Mouse (Mus musculus): ENCODE data around the gene Stpg4. TPM values are rescaled to one million over a fixed set of nuclear protein-coding genes. Genes with fewer than 3 reads are reported as not detected.

The Stpg4 gene
- polyA plus RNA-seq, 1 experiment from 2014 or later, result not detected

GRCm38 (mm10) chr17:87402444-87402843, 25.1 kb downstream of the Stpg4 start:
- Histone ChIP-seq H3K36me3 (ENCODE audit: control insufficient read depth, insufficient read depth) (no peaks in the 10 kb centered on the region), H3K4me2 (ENCODE audit: low read depth, low read length) (no peak overlapping the region), H3K9me3 (replicated peaks; ENCODE audit: control insufficient read depth, low read length) (no peaks in the 10 kb centered on the region), H3K27me3 (ENCODE audit: control insufficient read depth, insufficient read depth, low read length) (no peaks in the 10 kb centered on the region), H3K4me3 (ENCODE audit: low read length) (no peak overlapping the region), H3K27ac (ENCODE audit: low read length) (no peak overlapping the region), H3K9ac (ENCODE audit: low read length) (no peak overlapping the region), H3K4me1 (ENCODE audit: control insufficient read depth, insufficient read depth, low read length) (no peaks in the 10 kb centered on the region)
- ATAC-seq (replicated peaks; ENCODE audit: extremely low read depth, insufficient read depth, low FRiP score), result no peak
- WGBS, result 82% methylated on average over 11 of the region's 11 CpGs

GRCm38 (mm10) chr17:87397088-87397487, 30.5 kb downstream of the Stpg4 start:
- H3K27ac ChIP-seq (ENCODE audit: low read length), result no peak overlapping the region
- H3K9ac ChIP-seq (ENCODE audit: low read length), result no peak overlapping the region
- peaks cover 2% of the 10 kb centered on the region; the same call in 1 of the 2 replicates for H3K4me1 ChIP-seq (ENCODE audit: control insufficient read depth, insufficient read depth, low read length)
- no peaks in the 10 kb centered on the region for H3K9me3 ChIP-seq (replicated peaks; ENCODE audit: control insufficient read depth, low read length)
- H3K36me3 ChIP-seq (ENCODE audit: control insufficient read depth, insufficient read depth), result no peaks in the 10 kb centered on the region
- no peak for ATAC-seq (replicated peaks; ENCODE audit: extremely low read depth, insufficient read depth, low FRiP score)
- 79% methylated on average over 11 of the region's 11 CpGs for WGBS
- H3K4me3 ChIP-seq (ENCODE audit: low read length), result no peak overlapping the region
- no peaks in the 10 kb centered on the region for H3K27me3 ChIP-seq (ENCODE audit: control insufficient read depth, insufficient read depth, low read length)
- H3K4me2 ChIP-seq (ENCODE audit: low read depth, low read length), result no peak overlapping the region

GRCm38 (mm10) chr17:87391242-87391641, 36.3 kb downstream of the Stpg4 start:
- Histone ChIP-seq H3K4me1 (ENCODE audit: control insufficient read depth, insufficient read depth, low read length) (peaks cover 14% of the 10 kb centered on the region), H3K4me3 (ENCODE audit: low read length) (no peak overlapping the region), H3K36me3 (ENCODE audit: control insufficient read depth, insufficient read depth) (no peaks in the 10 kb centered on the region), H3K27ac (ENCODE audit: low read length) (peak overlapping the region; percentile 47), H3K9me3 (replicated peaks; ENCODE audit: control insufficient read depth, low read length) (no peaks in the 10 kb centered on the region), H3K27me3 (ENCODE audit: control insufficient read depth, insufficient read depth, low read length) (no peaks in the 10 kb centered on the region), H3K4me2 (ENCODE audit: low read depth, low read length) (no peak overlapping the region), H3K9ac (ENCODE audit: low read length) (no peak overlapping the region)
- peak; percentile 42; the same call in 1 of the 2 replicates for ATAC-seq (replicated peaks; ENCODE audit: extremely low read depth, insufficient read depth, low FRiP score)
- 52% methylated on average over 7 of the region's 7 CpGs for WGBS

- Histone ChIP-seq H3K4me3 (ENCODE audit: low read length) (no peak overlapping the region), H3K27ac (ENCODE audit: low read length) (no peak overlapping the region), H3K9me3 (replicated peaks; ENCODE audit: control insufficient read depth, low read length) (no peaks in the 10 kb centered on the region), H3K27me3 (ENCODE audit: control insufficient read depth, insufficient read depth, low read length) (no peaks in the 10 kb centered on the region), H3K4me1 (ENCODE audit: control insufficient read depth, insufficient read depth, low read length) (peaks cover 11% of the 10 kb centered on the region), H3K9ac (ENCODE audit: low read length) (no peak overlapping the region), H3K36me3 (ENCODE audit: control insufficient read depth, insufficient read depth) (no peaks in the 10 kb centered on the region), H3K4me2 (ENCODE audit: low read depth, low read length) (no peak overlapping the region)
- WGBS, result 16% methylated on average over 5 of the region's 5 CpGs
- 0 out of 2 replicates have a peak, but pooled peaks have one; percentile 68 for ATAC-seq (replicated peaks; ENCODE audit: extremely low read depth, insufficient read depth, low FRiP score)
These were observed 40.5 kb downstream of the Stpg4 start for GRCm38 (mm10) chr17:87387068-87387467.

GRCm38 (mm10) chr17:87385835-87386234, 41.7 kb downstream of the Stpg4 start:
- H3K27ac ChIP-seq (ENCODE audit: low read length), result no peak overlapping the region
- 66% methylated on average over 3 of the region's 3 CpGs for WGBS
- no peak for ATAC-seq (replicated peaks; ENCODE audit: extremely low read depth, insufficient read depth, low FRiP score)

GRCm38 (mm10) chr17:87380681-87381080, 46.9 kb downstream of the Stpg4 start:
- Histone ChIP-seq H3K9me3 (replicated peaks; ENCODE audit: control insufficient read depth, low read length) (no peaks in the 10 kb centered on the region), H3K27ac (ENCODE audit: low read length) (no peak overlapping the region), H3K4me2 (ENCODE audit: low read depth, low read length) (no peak overlapping the region), H3K4me1 (ENCODE audit: control insufficient read depth, insufficient read depth, low read length) (peaks cover 27% of the 10 kb centered on the region), H3K9ac (ENCODE audit: low read length) (no peak overlapping the region), H3K36me3 (ENCODE audit: control insufficient read depth, insufficient read depth) (no peaks in the 10 kb centered on the region), H3K27me3 (ENCODE audit: control insufficient read depth, insufficient read depth, low read length) (no peaks in the 10 kb centered on the region), H3K4me3 (ENCODE audit: low read length) (no peak overlapping the region)
- WGBS, result 88% methylated on average over 9 of the region's 9 CpGs
- no peak for ATAC-seq (replicated peaks; ENCODE audit: extremely low read depth, insufficient read depth, low FRiP score)

More at GRCm38 (mm10) chr17:87385835-87386234, 41.7 kb downstream of the Stpg4 start:
- H3K9ac ChIP-seq (ENCODE audit: low read length), result no peak overlapping the region
- no peak overlapping the region for H3K4me2 ChIP-seq (ENCODE audit: low read depth, low read length)
- no peak overlapping the region for H3K4me3 ChIP-seq (ENCODE audit: low read length)
- no peaks in the 10 kb centered on the region for H3K9me3 ChIP-seq (replicated peaks; ENCODE audit: control insufficient read depth, low read length)
- no peaks in the 10 kb centered on the region for H3K36me3 ChIP-seq (ENCODE audit: control insufficient read depth, insufficient read depth)
- H3K4me1 ChIP-seq (ENCODE audit: control insufficient read depth, insufficient read depth, low read length), result peaks cover 7% of the 10 kb centered on the region
- no peaks in the 10 kb centered on the region for H3K27me3 ChIP-seq (ENCODE audit: control insufficient read depth, insufficient read depth, low read length)

GRCm38 (mm10) chr17:87379821-87380220, 47.7 kb downstream of the Stpg4 start:
- Histone ChIP-seq H3K9me3 (replicated peaks; ENCODE audit: control insufficient read depth, low read length) (no peaks in the 10 kb centered on the region), H3K27me3 (ENCODE audit: control insufficient read depth, insufficient read depth, low read length) (no peaks in the 10 kb centered on the region), H3K4me3 (ENCODE audit: low read length) (no peak overlapping the region), H3K4me2 (ENCODE audit: low read depth, low read length) (no peak overlapping the region), H3K27ac (ENCODE audit: low read length) (0 out of 2 replicates have a peak overlapping the region, but pooled peaks have one; percentile 7), H3K4me1 (ENCODE audit: control insufficient read depth, insufficient read depth, low read length) (peaks cover 29% of the 10 kb centered on the region), H3K9ac (ENCODE audit: low read length) (no peak overlapping the region), H3K36me3 (ENCODE audit: control insufficient read depth, insufficient read depth) (no peaks in the 10 kb centered on the region)
- no peak for ATAC-seq (replicated peaks; ENCODE audit: extremely low read depth, insufficient read depth, low FRiP score)
- 52% methylated on average over 10 of the region's 10 CpGs for WGBS

GRCm38 (mm10) chr17:87379160-87379624, 48.3 kb downstream of the Stpg4 start:
- Histone ChIP-seq H3K4me1 (ENCODE audit: control insufficient read depth, insufficient read depth, low read length) (peaks cover 29% of the 10 kb centered on the region), H3K4me3 (ENCODE audit: low read length) (no peak overlapping the region), H3K27me3 (ENCODE audit: control insufficient read depth, insufficient read depth, low read length) (no peaks in the 10 kb centered on the region), H3K9ac (ENCODE audit: low read length) (no peak overlapping the region), H3K36me3 (ENCODE audit: control insufficient read depth, insufficient read depth) (no peaks in the 10 kb centered on the region), H3K4me2 (ENCODE audit: low read depth, low read length) (no peak overlapping the region), H3K9me3 (replicated peaks; ENCODE audit: control insufficient read depth, low read length) (no peaks in the 10 kb centered on the region), H3K27ac (ENCODE audit: low read length) (peak overlapping the region; percentile 37; the same call in 1 of the 2 replicates)
- ATAC-seq (replicated peaks; ENCODE audit: extremely low read depth, insufficient read depth, low FRiP score), result no peak
- WGBS, result 80% methylated on average over 11 of the region's 11 CpGs

- H3K9me3 ChIP-seq (replicated peaks; ENCODE audit: control insufficient read depth, low read length), result no peaks in the 10 kb centered on the region
- peaks cover 29% of the 10 kb centered on the region for H3K4me1 ChIP-seq (ENCODE audit: control insufficient read depth, insufficient read depth, low read length)
- 0 out of 2 replicates have a peak overlapping the region, but pooled peaks have one; percentile 21 for H3K27ac ChIP-seq (ENCODE audit: low read length)
- no peak for ATAC-seq (replicated peaks; ENCODE audit: extremely low read depth, insufficient read depth, low FRiP score)
- H3K27me3 ChIP-seq (ENCODE audit: control insufficient read depth, insufficient read depth, low read length), result no peaks in the 10 kb centered on the region
- H3K9ac ChIP-seq (ENCODE audit: low read length), result no peak overlapping the region
- no peaks in the 10 kb centered on the region for H3K36me3 ChIP-seq (ENCODE audit: control insufficient read depth, insufficient read depth)
- WGBS, result 74% methylated on average over 16 of the region's 16 CpGs
- no peak overlapping the region for H3K4me2 ChIP-seq (ENCODE audit: low read depth, low read length)
- no peak overlapping the region for H3K4me3 ChIP-seq (ENCODE audit: low read length)
These were observed 49.0 kb downstream of the Stpg4 start for GRCm38 (mm10) chr17:87378354-87379159.

Measured in heart, embryonic 16.5 days (tissue).